Mouse (Mus musculus) erythroblast, embryonic 14.5 days (primary cell): ENCODE measurements around the gene Dscam.

Experiments used
- GATA1 ChIP-seq: IDR thresholded peaks from 2 replicates; pipeline ENCODE4 v1.6.1; 2012; ENCODE audit warnings: low read length, inconsistent platforms, mixed read lengths
- TAL1 ChIP-seq: IDR thresholded peaks from 3 replicates; pipeline ENCODE4 v1.6.1; 2012; ENCODE audit warnings: low read length, inconsistent platforms, mixed read lengths

GRCm38 (mm10) chr16:96682289-96682972, 488.1 kb downstream of the Dscam start:
- TF ChIP-seq GATA1 (no peak), TAL1 (no peak)
